Mouse (Mus musculus) kidney, postnatal 4 days (tissue): ENCODE measurements at regions not wholly inside any gene's neighbourhood (a gene's known extent, or its start where the extent isn't known, plus 50 kb on each side); places are given as distances from the start of the nearest gene placed in this dataset.
"Not testable (repeated sequence)": the region's sequence is repeated elsewhere in the genome, so short reads cannot be mapped to it uniquely, and the experiment has no call there.

Experiments used
- DNase-seq, 2 experiments: peaks; one replicate each; pipeline ENCODE4 v3.0.0; 2021; ENCODE audit warnings: mixed read lengths in 2 of 2

DNA sequence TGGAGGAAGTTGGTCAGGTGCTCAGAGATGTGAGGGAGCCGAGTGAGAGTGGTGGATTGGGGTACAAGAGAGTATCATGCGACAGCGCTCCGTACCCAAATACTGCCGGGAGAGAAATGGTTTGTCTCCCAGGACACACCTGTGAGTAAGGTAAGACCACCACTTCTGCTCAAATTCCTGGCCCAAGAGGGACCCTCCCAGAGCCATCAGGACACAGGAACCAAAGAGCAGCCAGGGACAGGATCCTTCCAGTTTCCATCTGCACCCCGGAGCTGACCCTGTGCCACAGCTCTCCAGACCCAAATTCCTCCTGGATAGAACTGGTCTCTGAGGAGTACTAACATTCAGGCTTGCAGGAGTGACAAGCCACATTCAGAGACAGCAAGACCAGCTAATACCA, 185.2 kb upstream of the Peli2 start:
- no peak for DNase-seq

DNA sequence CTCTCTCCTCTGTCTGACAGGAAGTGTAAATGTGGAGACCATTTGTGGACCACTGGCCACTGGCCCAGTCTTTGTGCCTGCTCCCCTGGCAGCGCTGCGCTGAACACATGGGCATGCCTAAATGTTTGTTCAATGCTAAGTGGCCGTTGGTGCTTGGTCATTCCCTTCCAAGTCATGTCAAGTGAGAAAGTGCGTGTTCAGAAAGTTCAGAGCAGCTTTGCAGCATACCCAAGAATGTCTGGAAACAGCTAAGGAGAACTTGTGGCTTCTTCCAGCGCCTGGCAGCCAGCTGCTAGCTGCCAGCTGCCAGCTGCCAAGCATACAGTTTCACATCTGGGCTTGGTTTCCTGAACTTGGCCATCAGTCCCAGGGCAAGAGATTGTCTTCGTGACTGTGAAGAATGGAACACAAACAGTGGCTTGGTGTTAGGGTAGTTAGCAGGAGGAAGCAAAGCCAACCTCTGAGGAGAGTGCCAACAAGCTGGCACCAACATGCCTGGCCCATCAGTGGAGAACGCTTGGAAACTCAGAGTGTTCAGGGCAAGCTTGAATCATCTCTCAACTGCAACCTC, 183.5 kb upstream of the Peli2 start:
- no peak for DNase-seq

GRCm38 (mm10) chr14:47939781-47940590, 180.6 kb upstream of the Peli2 start:
- DNase-seq = no peak

- no peak for DNase-seq
These were observed 178.0 kb upstream of the Peli2 start for GRCm38 (mm10) chr14:47942671-47943070.

- no peak for DNase-seq
These were observed 176.0 kb upstream of the Peli2 start for GRCm38 (mm10) chr14:47944595-47944994.

- no peak for DNase-seq
These were observed 169.6 kb upstream of the Peli2 start for GRCm38 (mm10) chr14:47951041-47951440.

GRCm38 (mm10) chr14:47958171-47958570, 162.5 kb upstream of the Peli2 start:
- DNase-seq = no peak

DNA sequence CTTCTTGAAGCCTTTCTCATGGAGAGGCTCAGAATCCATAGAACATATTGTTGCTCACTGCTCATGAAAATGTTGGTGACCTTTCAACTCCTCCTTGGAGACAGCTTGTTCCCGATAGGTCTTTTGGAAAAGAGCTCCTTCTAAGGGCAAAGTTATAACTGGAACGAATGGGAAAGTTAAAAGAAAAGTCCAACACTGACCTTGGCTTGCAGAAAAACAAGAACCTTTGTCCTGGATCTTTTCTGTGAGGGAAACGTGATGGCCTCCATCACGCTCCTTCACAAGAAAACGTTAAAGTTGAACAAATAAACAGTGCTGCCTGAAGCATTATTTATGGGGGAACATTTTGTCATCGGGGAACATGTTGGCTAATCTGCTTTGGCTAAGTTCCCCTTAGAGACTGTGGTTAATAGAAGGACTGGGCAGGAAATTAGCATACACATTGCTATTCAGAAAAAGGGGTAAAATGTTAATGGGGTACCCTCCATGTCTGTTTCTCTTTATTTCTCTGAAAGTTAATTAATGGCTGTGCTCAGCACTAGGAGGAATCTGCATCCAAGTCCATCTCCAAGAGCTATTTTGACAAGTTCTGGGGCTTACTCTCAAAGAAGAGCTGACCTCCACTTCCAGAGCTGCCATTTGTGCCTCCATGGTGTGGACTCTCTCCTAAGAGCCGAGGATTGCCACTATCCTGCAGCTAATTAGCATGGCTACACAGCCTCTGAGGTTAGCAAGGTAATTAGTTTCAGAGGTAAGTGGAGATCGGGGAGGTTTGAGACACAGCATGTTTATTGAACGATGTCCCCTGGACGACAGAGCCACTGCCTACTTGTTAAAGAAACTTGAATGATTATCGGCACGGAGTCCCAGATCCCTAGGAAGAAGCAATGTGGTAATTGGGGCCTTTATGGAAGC, 161.0 kb upstream of the Peli2 start:
- DNase-seq = no peak

GRCm38 (mm10) chr14:47964806-47965205, 155.8 kb upstream of the Peli2 start:
- not testable (repeated sequence) for DNase-seq

- DNase-seq = no peak
These were observed 150.8 kb upstream of the Peli2 start for GRCm38 (mm10) chr14:47969871-47970270.

- DNase-seq = not testable (repeated sequence)
These were observed 147.5 kb upstream of the Peli2 start for GRCm38 (mm10) chr14:47973161-47973560.

DNA sequence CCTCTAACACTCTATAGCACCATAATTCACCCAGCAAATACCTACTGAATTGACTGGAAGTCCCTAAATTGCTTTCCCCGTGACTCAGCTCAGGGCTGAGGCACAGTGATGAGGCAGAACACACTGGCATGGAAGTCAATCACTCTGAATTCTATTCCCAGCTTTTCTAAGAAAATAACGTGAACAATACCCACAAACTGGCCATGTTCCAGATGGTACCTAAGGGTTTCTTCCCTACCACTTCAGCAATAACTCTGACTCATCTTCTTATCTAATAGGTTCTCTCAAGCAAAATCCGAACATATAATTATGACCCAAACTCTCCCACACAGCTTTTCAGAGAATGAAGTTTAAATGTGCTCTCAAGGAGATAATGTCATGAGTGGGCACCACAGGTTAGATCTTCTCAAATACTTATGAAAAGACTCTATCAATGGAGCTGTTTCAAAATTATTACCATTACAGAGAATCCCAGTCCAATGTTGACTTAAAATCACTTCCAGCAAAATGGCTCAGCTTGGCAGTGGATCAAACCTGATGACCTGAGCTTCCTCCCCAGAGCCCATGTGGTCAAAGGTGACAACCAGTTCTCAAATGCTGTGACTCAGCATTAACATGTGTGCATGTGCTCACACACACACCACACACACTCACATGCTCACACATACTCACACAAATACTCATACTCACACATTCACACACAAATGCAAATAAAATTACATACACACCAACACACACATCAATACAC, 137.5 kb upstream of the Peli2 start:
- DNase-seq = no peak

DNA sequence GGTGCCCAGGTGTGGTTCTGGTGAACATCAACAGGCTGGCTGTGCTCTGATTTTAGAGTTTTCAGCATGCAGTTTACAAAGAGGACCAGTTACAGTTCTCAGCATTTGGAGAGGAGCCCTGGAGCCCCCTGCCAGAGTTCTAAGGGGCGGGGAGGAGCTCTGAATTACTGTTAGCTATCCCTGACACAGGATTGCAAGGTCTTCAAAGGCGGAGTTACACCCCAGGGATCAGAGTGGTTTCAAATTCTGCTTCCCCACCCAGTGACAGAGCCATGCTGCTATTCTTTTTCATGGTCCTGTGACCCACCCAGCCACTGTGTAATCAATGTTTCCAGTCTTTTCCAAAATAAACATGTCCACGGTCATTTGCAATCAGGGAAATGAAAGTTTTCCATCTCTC, 134.1 kb upstream of the Peli2 start:
- DNase-seq = no peak

GRCm38 (mm10) chr14:47986941-47987340, 133.7 kb upstream of the Peli2 start:
- no peak for DNase-seq

GRCm38 (mm10) chr14:47987392-47988075, 133.1 kb upstream of the Peli2 start:
- no peak for DNase-seq

- DNase-seq = no peak
These were observed 132.5 kb upstream of the Peli2 start for GRCm38 (mm10) chr14:47988131-47988530.

GRCm38 (mm10) chr14:47989315-47989714, 131.3 kb upstream of the Peli2 start:
- no peak for DNase-seq

DNA sequence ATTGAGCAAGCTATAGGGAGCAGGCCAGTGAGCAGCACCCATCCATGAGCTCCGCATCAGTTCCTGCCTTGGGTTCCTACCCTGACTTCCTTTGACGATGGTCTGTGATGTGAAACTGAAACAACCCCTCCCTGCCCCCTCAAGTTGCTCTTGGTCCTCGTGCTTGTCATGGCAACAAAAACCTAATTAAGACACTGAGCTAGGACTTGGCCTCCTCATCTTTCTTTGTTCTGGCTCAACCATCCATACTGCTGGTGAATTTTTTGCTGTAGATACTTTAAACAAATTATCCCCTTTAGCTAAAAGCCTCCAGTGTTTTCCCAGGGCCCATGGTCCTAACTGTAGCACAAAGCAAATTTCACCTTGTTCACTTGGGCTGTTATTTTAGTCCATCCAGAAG, 129.9 kb upstream of the Peli2 start:
- no peak for DNase-seq

DNA sequence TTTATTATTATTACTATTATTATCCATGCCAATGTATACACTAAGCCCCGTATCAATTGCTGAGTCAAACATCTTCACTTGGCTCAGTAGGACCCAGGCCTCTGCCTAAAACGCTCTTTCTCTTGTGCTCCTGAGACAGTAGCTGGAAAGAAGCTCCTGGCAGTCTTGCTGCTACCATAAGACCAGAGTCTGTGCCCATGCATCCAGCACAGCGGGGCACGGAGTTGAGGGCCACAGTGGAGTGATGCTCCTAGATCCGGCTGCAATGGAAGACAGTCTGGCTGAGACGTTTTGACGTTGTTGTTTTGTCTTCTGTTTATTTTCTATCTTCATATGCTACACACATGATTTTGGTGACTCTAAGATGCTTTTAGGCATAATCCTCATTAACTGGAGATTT, 129.1 kb upstream of the Peli2 start:
- DNase-seq = no peak

- DNase-seq = no peak
These were observed 128.5 kb upstream of the Peli2 start for GRCm38 (mm10) chr14:47992091-47992490.

GRCm38 (mm10) chr14:47992851-47993250, 127.8 kb upstream of the Peli2 start:
- DNase-seq = no peak

DNA sequence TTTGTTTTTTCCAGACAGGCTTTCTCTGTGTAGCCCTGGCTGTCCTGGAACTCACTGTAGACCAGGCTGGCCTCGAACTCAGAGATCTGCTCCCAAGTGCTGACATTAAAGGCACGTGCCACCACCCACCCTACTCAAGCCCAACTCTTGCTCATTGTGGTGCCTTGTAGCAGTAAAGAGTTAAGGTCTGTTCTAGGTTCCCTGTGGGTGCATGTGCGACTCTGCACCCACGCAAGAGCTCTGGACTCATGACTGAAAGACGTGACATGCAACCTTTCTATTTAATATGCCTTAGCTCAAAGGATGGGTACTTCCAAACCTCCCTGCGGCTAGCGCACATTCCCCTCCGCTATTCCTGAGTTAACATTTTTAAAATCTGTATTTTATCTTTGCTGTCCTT, 121.7 kb upstream of the Peli2 start:
- DNase-seq = no peak
